In the genomic region with DNA sequence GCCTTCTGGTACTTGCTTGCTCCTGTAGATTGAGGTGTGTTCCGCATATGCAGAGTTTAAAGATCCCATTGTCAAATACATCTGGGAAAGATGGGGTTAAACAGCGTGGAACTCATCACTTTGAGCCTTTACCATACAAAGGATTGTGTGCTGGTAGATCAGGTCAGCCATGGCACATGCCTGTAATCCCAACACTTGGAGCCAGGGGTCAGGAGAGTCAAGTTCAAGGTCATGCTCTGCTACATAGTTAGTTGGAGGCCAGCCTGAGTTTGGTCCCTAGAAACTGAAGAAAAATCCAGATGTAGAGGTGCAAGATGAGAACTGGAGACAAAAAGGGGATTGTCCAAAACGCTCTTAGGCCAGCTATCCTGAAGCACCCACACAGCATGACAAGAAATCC, we compare ENCODE assay signal across 9 mouse cellular contexts. TPM values are rescaled to one million over a fixed set of nuclear protein-coding genes. Genes with fewer than 3 reads are reported as not detected.
A peak's percentile ranks its signal among the peaks of the same experiment; 100 is the strongest.
DNase-seq lines count a peak whose midpoint lies in the region; ATAC-seq and TF ChIP-seq lines count a peak whose summit lies in the region.
"Had no signal": no experiment of that assay in that cellular context is flagged by ENCODE, and none has a peak within 500 bp of the region (broad histone marks: within the 10 kb centered on the region; RNA-seq: fewer than 3 reads in every experiment).

No protein-coding gene starts in this region.

- peak; percentile 37 for TF ChIP-seq CTCF in heart, adult 2 months (IDR thresholded peaks at IDR 0.05)
- peak; percentile 49 for TF ChIP-seq CTCF in liver, postnatal 0 days (IDR thresholded peaks at IDR 0.05; ENCODE audit: low read depth)
- TF ChIP-seq CTCF in brain, embryonic 14.5 days (IDR thresholded peaks at IDR 0.05; ENCODE audit: borderline replicate concordance, extremely low read depth, insufficient read depth, insufficient read length) = peak; percentile 15; the same call in 1 of the 2 replicates
- TF ChIP-seq CTCF in thymus, adult 2 months (IDR thresholded peaks at IDR 0.05; ENCODE audit: borderline replicate concordance, control insufficient read depth, extremely low read depth, insufficient read depth, low read length, poor library complexity) = no peak

- no peaks in the 10 kb centered on the region for H3K27me3 ChIP-seq in heart, adult 2 months (ENCODE audit: control insufficient read depth, insufficient read depth, low read length)
- no peaks in the 10 kb centered on the region for H3K27me3 ChIP-seq in liver, postnatal 0 days (ENCODE audit: insufficient read depth, low read length)
- H3K27me3 ChIP-seq in midbrain, embryonic 14.5 days (ENCODE audit: control insufficient read depth, insufficient read depth, low read length) = no peaks in the 10 kb centered on the region
- H3K27me3 ChIP-seq in thymus, adult 2 months (ENCODE audit: control insufficient read depth, insufficient read depth, low read length) = no peaks in the 10 kb centered on the region

- H3K9me3 ChIP-seq in liver, postnatal 0 days (ENCODE audit: low read length) = no peaks in the 10 kb centered on the region
- no peaks in the 10 kb centered on the region for H3K9me3 ChIP-seq in midbrain, embryonic 14.5 days (ENCODE audit: control insufficient read depth, low read length)

- no peak for TF ChIP-seq EP300 in heart, adult 2 months (IDR thresholded peaks at IDR 0.05; ENCODE audit: insufficient read depth, low read depth, low read length)
- no peak for TF ChIP-seq EP300 in liver, postnatal 0 days (IDR thresholded peaks at IDR 0.05; ENCODE audit: low read depth)

- no peak overlapping the region for H3K27ac ChIP-seq in heart, adult 2 months
- no peak overlapping the region for H3K27ac ChIP-seq in liver, postnatal 0 days (ENCODE audit: low read depth)
- H3K27ac ChIP-seq in midbrain, embryonic 14.5 days (replicated peaks; ENCODE audit: low read depth, low read length) = no peak overlapping the region
- H3K27ac ChIP-seq in thymus, adult 2 months (ENCODE audit: control insufficient read depth, insufficient read depth, low read length) = no peak overlapping the region

- H3K4me2 ChIP-seq in liver, postnatal 0 days (ENCODE audit: low read depth, low read length) = no peak overlapping the region
- H3K4me2 ChIP-seq in midbrain, embryonic 14.5 days (ENCODE audit: low read length) = no peak overlapping the region
- H3K4me2 ChIP-seq: heart, embryonic 11.5 days had no signal

- no peak for TF ChIP-seq POLR2A in heart, adult 2 months (IDR thresholded peaks at IDR 0.05; ENCODE audit: insufficient read depth, low read depth, low read length)
- TF ChIP-seq POLR2A in brain, embryonic 14.5 days (IDR thresholded peaks at IDR 0.05; ENCODE audit: borderline replicate concordance, extremely low read depth, insufficient read depth, insufficient read length, poor library complexity, severe bottlenecking) = no peak
- TF ChIP-seq POLR2A in thymus, adult 2 months (IDR thresholded peaks at IDR 0.05; ENCODE audit: control insufficient read depth, extremely low read depth, insufficient read depth, low read length, poor library complexity) = no peak

- ATAC-seq in liver, postnatal 0 days = no peak
- ATAC-seq in midbrain, embryonic 14.5 days (ENCODE audit: low FRiP score, low TSS enrichment) = no peak

- peaks cover 3% of the 10 kb centered on the region for H3K4me1 ChIP-seq in heart, adult 2 months (ENCODE audit: control insufficient read depth, insufficient read depth, low read length)
- no peaks in the 10 kb centered on the region for H3K4me1 ChIP-seq in liver, postnatal 0 days (ENCODE audit: insufficient read depth)
- H3K4me1 ChIP-seq in midbrain, embryonic 14.5 days (ENCODE audit: control insufficient read depth, insufficient read depth, low read length) = no peaks in the 10 kb centered on the region
- peaks cover 6% of the 10 kb centered on the region for H3K4me1 ChIP-seq in thymus, adult 2 months (replicated peaks; ENCODE audit: control insufficient read depth, insufficient read depth, low read length)

- intact Hi-C loops in heart, adult 2 months (cut with DNase I) = no loop called here
- intact Hi-C loops in heart, postnatal 25 days (cut with DNase I) = no loop called here

- H3K36me3 ChIP-seq in heart, adult 2 months (ENCODE audit: control insufficient read depth, insufficient read depth, low read length) = no peaks in the 10 kb centered on the region
- peaks cover 29% of the 10 kb centered on the region for H3K36me3 ChIP-seq in liver, postnatal 0 days (replicated peaks; ENCODE audit: insufficient read depth, low read length)
- peaks cover 43% of the 10 kb centered on the region for H3K36me3 ChIP-seq in midbrain, embryonic 14.5 days (ENCODE audit: control insufficient read depth, insufficient read depth, low read length)
- peaks cover 36% of the 10 kb centered on the region for H3K36me3 ChIP-seq in thymus, adult 2 months (ENCODE audit: control insufficient read depth, insufficient read depth, low read length)

- H3K9ac ChIP-seq in heart, adult 2 months (ENCODE audit: low read depth, low read length) = no peak overlapping the region
- H3K9ac ChIP-seq in liver, postnatal 0 days (replicated peaks) = no peak overlapping the region
- no peak overlapping the region for H3K9ac ChIP-seq in midbrain, embryonic 14.5 days (replicated peaks; ENCODE audit: low read length)

- no peak for DNase-seq in heart, adult 2 months
- no peak for DNase-seq in heart, postnatal 25 days (ENCODE audit: low spot score)
- peak; percentile 19 for DNase-seq in liver, postnatal 0 days
- no peak for DNase-seq in liver
- DNase-seq in brain, embryonic 14.5 days (ENCODE audit: low read depth) = peak; percentile 40
- peak; percentile 38 for DNase-seq in midbrain, embryonic 14.5 days
- DNase-seq in thymus, adult 2 months = no peak
- no peak for DNase-seq in adrenal gland, adult 18-20 months (ENCODE audit: low spot score in 2 of 2)

- WGBS in heart, adult 2 months = 68% methylated on average over 3 of the region's 3 CpGs
- WGBS in liver, postnatal 0 days (ENCODE audit: insufficient replicate concordance) = 81% methylated on average over 3 of the region's 3 CpGs
- WGBS in midbrain, embryonic 14.5 days = 57% methylated on average over 3 of the region's 3 CpGs
- WGBS in thymus, adult 2 months = 87% methylated on average over 3 of the region's 3 CpGs

- H3K79me2 ChIP-seq in heart, adult 2 months (replicated peaks; ENCODE audit: control insufficient read depth, insufficient read depth, low read length) = no peaks in the 10 kb centered on the region

- H3K4me3 ChIP-seq in heart, adult 2 months = no peak overlapping the region
- no peak overlapping the region for H3K4me3 ChIP-seq in liver, postnatal 0 days (ENCODE audit: low read depth, low read length)
- H3K4me3 ChIP-seq in midbrain, embryonic 14.5 days (replicated peaks; ENCODE audit: low read depth, low read length) = no peak overlapping the region
- H3K4me3 ChIP-seq in thymus, adult 2 months (ENCODE audit: control insufficient read depth, insufficient read depth, low read length) = no peak overlapping the region

RNA-seq across cellular contexts. Expression of a gene that starts 31.3 kb away (rescaled TPM):
- total RNA-seq in heart, adult 2 months (2021) = 10 to 100 TPM; 14.5 to 14.9 TPM
- polyA plus RNA-seq in heart, adult 2 months (2012; rRNA removed) = 15.7 and 22.6 TPM in 2 replicates
- total RNA-seq in heart, postnatal 25 days (2021) = 10 to 100 TPM; 14.8 to 15.0 TPM
- 37.7 and 39.9 TPM in 2 replicates for polyA plus RNA-seq in liver, postnatal 0 days (2015; fragmentation: Nextera tagmentation; extraction: Ambion mirVana)
- polyA plus RNA-seq in brain, embryonic 14.5 days (2012; rRNA removed) = 81.4 and 113 TPM in 2 replicates
- 98.8 and 113 TPM in 2 replicates for polyA plus RNA-seq in midbrain, embryonic 14.5 days (2014; fragmentation: Nextera tagmentation; extraction: Ambion mirVana)
- 78.4 and 83.6 TPM in 2 replicates for polyA plus RNA-seq in thymus, adult 2 months (2012; rRNA removed)
- total RNA-seq in adrenal gland, adult 18-20 months (2021) = 10 to 100 TPM; 27.3 to 34.9 TPM

RNA-seq across cellular contexts. Expression of a gene that starts 31.5 kb away (rescaled TPM):
- 10 to 100 TPM; 25.8 to 30.7 TPM for total RNA-seq in heart, adult 2 months (2021)
- polyA plus RNA-seq in heart, adult 2 months (2012; rRNA removed) = 15.0 and 25.6 TPM in 2 replicates
- total RNA-seq in heart, postnatal 25 days (2021) = 10 to 100 TPM; 26.2 to 28.9 TPM
- polyA plus RNA-seq in liver, postnatal 0 days (2015; fragmentation: Nextera tagmentation; extraction: Ambion mirVana) = 26.3 and 27.5 TPM in 2 replicates
- polyA plus RNA-seq in brain, embryonic 14.5 days (2012; rRNA removed) = 33.0 and 38.7 TPM in 2 replicates
- 98.7 and 101 TPM in 2 replicates for polyA plus RNA-seq in midbrain, embryonic 14.5 days (2014; fragmentation: Nextera tagmentation; extraction: Ambion mirVana)
- polyA plus RNA-seq in thymus, adult 2 months (2012; rRNA removed) = 34.3 and 36.8 TPM in 2 replicates
- 10 to 100 TPM; 40.4 to 46.0 TPM for total RNA-seq in adrenal gland, adult 18-20 months (2021)

Comparison
In these comparisons a context has a peak if more than half of its experiments do, and no peak if none do; other contexts are left out.
1. DNase-seq: peak in liver, postnatal 0 days (single experiment), brain, embryonic 14.5 days (single experiment) and midbrain, embryonic 14.5 days (single experiment); none in heart, adult 2 months (0 of 2), heart, postnatal 25 days (single experiment), liver (single experiment), thymus, adult 2 months (single experiment) and adrenal gland, adult 18-20 months (0 of 2).